9 mouse cellular contexts compared by ENCODE assay signal in genomic region chr1:34866815-34867573, GRCm38 (mm10). TPM values are rescaled to one million over a fixed set of nuclear protein-coding genes. Genes with fewer than 3 reads are reported as not detected.
DNase-seq lines count a peak whose midpoint lies in the region; ATAC-seq and TF ChIP-seq lines count a peak whose summit lies in the region.
"Had no signal": no experiment of that assay in that cellular context is flagged by ENCODE, and none has a peak within 500 bp of the region (broad histone marks: within the 10 kb centered on the region; RNA-seq: fewer than 3 reads in every experiment).

No protein-coding gene starts in this region.

- TF ChIP-seq CTCF in heart, adult 2 months (IDR thresholded peaks at IDR 0.05): peak; percentile 96

- no peak overlapping the region for H3K27ac ChIP-seq in embryonic facial prominence, embryonic 11.5 days (replicated peaks; ENCODE audit: low read depth, low read length)
- no peak overlapping the region for H3K27ac ChIP-seq in heart, adult 2 months
- H3K27ac ChIP-seq in liver, embryonic 13.5 days: no peak overlapping the region
- H3K27ac ChIP-seq in stomach, embryonic 16.5 days (ENCODE audit: low read length): no peak overlapping the region

- no peaks in the 10 kb centered on the region for H3K27me3 ChIP-seq in embryonic facial prominence, embryonic 11.5 days (ENCODE audit: control insufficient read depth, insufficient read depth, low read length)
- no peaks in the 10 kb centered on the region for H3K27me3 ChIP-seq in heart, adult 2 months (ENCODE audit: control insufficient read depth, insufficient read depth, low read length)
- H3K27me3 ChIP-seq in liver, embryonic 13.5 days: no peaks in the 10 kb centered on the region
- H3K27me3 ChIP-seq in stomach, embryonic 16.5 days (ENCODE audit: control insufficient read depth, insufficient read depth, low read length): no peaks in the 10 kb centered on the region

- H3K4me1 ChIP-seq in embryonic facial prominence, embryonic 11.5 days (ENCODE audit: control insufficient read depth, insufficient read depth, low read length): no peaks in the 10 kb centered on the region
- H3K4me1 ChIP-seq in heart, adult 2 months (ENCODE audit: control insufficient read depth, insufficient read depth, low read length): no peaks in the 10 kb centered on the region
- H3K4me1 ChIP-seq in liver, embryonic 13.5 days (replicated peaks): peaks cover 2% of the 10 kb centered on the region; the same call in 1 of the 2 replicates
- H3K4me1 ChIP-seq in stomach, embryonic 16.5 days (ENCODE audit: control insufficient read depth, insufficient read depth, low read length): no peaks in the 10 kb centered on the region

- WGBS in embryonic facial prominence, embryonic 11.5 days: 59% methylated on average over 10 of the region's 10 CpGs
- WGBS in heart, adult 2 months: 67% methylated on average over 10 of the region's 10 CpGs
- 25% methylated on average over 10 of the region's 10 CpGs for WGBS in liver, embryonic 13.5 days (ENCODE audit: insufficient replicate concordance)
- 57% methylated on average over 10 of the region's 10 CpGs for WGBS in stomach, embryonic 16.5 days

- H3K36me3 ChIP-seq in embryonic facial prominence, embryonic 11.5 days (replicated peaks; ENCODE audit: control insufficient read depth, insufficient read depth, low read depth, low read length): no peaks in the 10 kb centered on the region
- no peaks in the 10 kb centered on the region for H3K36me3 ChIP-seq in heart, adult 2 months (ENCODE audit: control insufficient read depth, insufficient read depth, low read length)
- peaks cover 33% of the 10 kb centered on the region for H3K36me3 ChIP-seq in liver, embryonic 13.5 days
- H3K36me3 ChIP-seq in stomach, embryonic 16.5 days (ENCODE audit: control insufficient read depth, insufficient read depth, low read length): peaks cover 12% of the 10 kb centered on the region

- TF ChIP-seq POLR2A in heart, adult 2 months (IDR thresholded peaks at IDR 0.05; ENCODE audit: insufficient read depth, low read depth, low read length): no peak

- H3K79me2 ChIP-seq in heart, adult 2 months (replicated peaks; ENCODE audit: control insufficient read depth, insufficient read depth, low read length): no peaks in the 10 kb centered on the region

- H3K9ac ChIP-seq in embryonic facial prominence, embryonic 11.5 days (replicated peaks; ENCODE audit: low read length): no peak overlapping the region
- no peak overlapping the region for H3K9ac ChIP-seq in heart, adult 2 months (ENCODE audit: low read depth, low read length)
- no peak overlapping the region for H3K9ac ChIP-seq in liver, embryonic 13.5 days
- no peak overlapping the region for H3K9ac ChIP-seq in stomach, embryonic 16.5 days (ENCODE audit: low read length)

- H3K4me2 ChIP-seq in embryonic facial prominence, embryonic 11.5 days (ENCODE audit: low read depth, low read length): no peak overlapping the region
- H3K4me2 ChIP-seq in liver, embryonic 13.5 days: no peak overlapping the region
- no peak overlapping the region for H3K4me2 ChIP-seq in stomach, embryonic 16.5 days (ENCODE audit: low read depth, low read length)

- peak; percentile 88 for DNase-seq in CD4-positive helper T cell, adult 2 months (ENCODE audit: low read depth, low spot score)
- peak; percentile 88 for DNase-seq in adrenal gland, postnatal 25 days
- DNase-seq in embryonic facial prominence, embryonic 11.5 days (ENCODE audit: low spot score): peak; percentile 89
- peak; percentile 84 to 89 for DNase-seq in heart, adult 2 months
- peak; percentile 92 for DNase-seq in kidney, postnatal 14 days
- DNase-seq in liver, embryonic 13.5 days: peak; percentile 64
- peak; percentile 87 for DNase-seq in neural tube, embryonic 10.5 days (ENCODE audit: extremely low spot score, low spot score)

- no peaks in the 10 kb centered on the region for H3K9me3 ChIP-seq in embryonic facial prominence, embryonic 11.5 days (replicated peaks; ENCODE audit: control insufficient read depth, low read length)
- no peaks in the 10 kb centered on the region for H3K9me3 ChIP-seq in liver, embryonic 13.5 days (replicated peaks)
- H3K9me3 ChIP-seq in stomach, embryonic 16.5 days (replicated peaks; ENCODE audit: control insufficient read depth, low read length): no peaks in the 10 kb centered on the region

- no peak overlapping the region for H3K4me3 ChIP-seq in embryonic facial prominence, embryonic 11.5 days (ENCODE audit: low read depth, low read length)
- no peak overlapping the region for H3K4me3 ChIP-seq in heart, adult 2 months
- H3K4me3 ChIP-seq in liver, embryonic 13.5 days (replicated peaks): no peak overlapping the region
- H3K4me3 ChIP-seq in stomach, embryonic 16.5 days (replicated peaks; ENCODE audit: low read length): no peak overlapping the region
- H3K4me3 ChIP-seq: erythroblast, embryonic 14.5 days had no signal

- TF ChIP-seq EP300 in heart, adult 2 months (IDR thresholded peaks at IDR 0.05; ENCODE audit: insufficient read depth, low read depth, low read length): 0 out of 2 replicates have a peak, but pooled peaks have one; percentile 28

- intact Hi-C loops in heart, adult 2 months (cut with DNase I): loop anchor here (2.0 to 5.0 kb wide), 2 partner anchors 55 to 128 kb away; no protein-coding TSS in a partner anchor

- ATAC-seq in embryonic facial prominence, embryonic 11.5 days (replicated peaks; ENCODE audit: insufficient number of reproducible peaks, low FRiP score, low TSS enrichment, low read depth): 0 out of 2 replicates have a peak, but pooled peaks have one; percentile 40
- ATAC-seq in liver, embryonic 13.5 days (ENCODE audit: low read depth): peak; percentile 80
- ATAC-seq in stomach, embryonic 16.5 days (ENCODE audit: insufficient read depth, low FRiP score): peak; percentile 53; the same call in 1 of the 2 replicates

RNA-seq across cellular contexts. Expression of gene Plekhb2, which starts 17.2 kb away (rescaled TPM):
- total RNA-seq in adrenal gland, postnatal 25 days (2021): 115 and 177 TPM in 2 replicates
- 24.7 and 25.6 TPM in 2 replicates for polyA plus RNA-seq in embryonic facial prominence, embryonic 11.5 days (2014; fragmentation: Nextera tagmentation; extraction: Ambion mirVana)
- 100 to 1,000 TPM; 102 to 117 TPM for total RNA-seq in heart, adult 2 months (2021)
- 72.7 and 108 TPM in 2 replicates for polyA plus RNA-seq in heart, adult 2 months (2012; rRNA removed)
- polyA plus RNA-seq in liver, embryonic 13.5 days (2015; fragmentation: Nextera tagmentation; extraction: Ambion mirVana): 9.7 and 11.5 TPM in 2 replicates
- 63.9 and 80.2 TPM in 2 replicates for polyA plus RNA-seq in stomach, embryonic 16.5 days (2015; fragmentation: Nextera tagmentation; extraction: Ambion mirVana)

RNA-seq across cellular contexts. Expression of gene Fam168b, which starts 24.1 kb away (rescaled TPM):
- total RNA-seq in adrenal gland, postnatal 25 days (2021): 118 and 144 TPM in 2 replicates
- 92.8 and 94.8 TPM in 2 replicates for polyA plus RNA-seq in embryonic facial prominence, embryonic 11.5 days (2014; fragmentation: Nextera tagmentation; extraction: Ambion mirVana)
- 10 to 100 TPM; 47.6 to 50.6 TPM for total RNA-seq in heart, adult 2 months (2021)
- 148 and 155 TPM in 2 replicates for polyA plus RNA-seq in heart, adult 2 months (2012; rRNA removed)
- polyA plus RNA-seq in liver, embryonic 13.5 days (2015; fragmentation: Nextera tagmentation; extraction: Ambion mirVana): 16.1 and 18.3 TPM in 2 replicates
- 45.7 and 46.2 TPM in 2 replicates for polyA plus RNA-seq in stomach, embryonic 16.5 days (2015; fragmentation: Nextera tagmentation; extraction: Ambion mirVana)
